Mouse (Mus musculus) B cell, adult 2 months (primary cell): ENCODE data around the gene Ttc7b.

Source experiments
- DNase-seq, 2 experiments: peaks; one replicate each; pipeline ENCODE4 v3.0.0; 2022

The Ttc7b gene

DNA sequence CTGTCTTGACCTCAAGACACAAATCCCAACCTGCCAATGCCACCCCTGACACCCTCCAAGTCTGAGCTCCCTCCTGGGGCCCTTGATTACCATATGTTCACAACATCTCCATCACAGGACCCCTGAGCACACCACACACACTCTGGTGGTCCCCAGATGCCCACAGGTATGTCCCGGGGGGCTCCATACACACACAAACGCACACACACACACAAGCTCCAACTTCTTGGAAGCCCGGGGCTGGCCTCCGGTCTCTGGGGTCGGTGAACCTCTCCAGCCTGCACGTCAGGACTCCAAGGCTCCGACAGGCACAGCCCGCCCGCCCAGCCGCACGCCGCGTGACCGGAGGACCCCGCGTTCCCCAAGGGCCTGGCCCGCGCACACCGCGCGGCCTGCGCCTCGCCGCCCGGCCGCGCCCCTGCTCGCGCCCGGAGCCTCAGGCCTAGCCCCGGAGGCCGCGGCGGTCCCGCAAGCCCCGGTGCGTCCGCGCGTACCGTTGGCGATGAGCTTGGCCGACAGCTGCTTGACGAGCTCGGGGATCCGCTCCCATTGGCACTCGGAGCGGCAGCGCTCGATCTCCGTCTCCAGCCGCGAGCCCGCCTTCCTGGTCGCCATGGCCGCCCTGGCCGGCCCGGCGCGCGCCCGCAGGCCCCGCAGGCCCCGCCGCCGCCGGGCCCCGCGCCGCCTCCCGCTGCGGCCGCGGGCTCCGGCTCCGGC lies 391 bp downstream of the Ttc7b start:
- DNase-seq, result peak; percentile 58 to 70

DNA sequence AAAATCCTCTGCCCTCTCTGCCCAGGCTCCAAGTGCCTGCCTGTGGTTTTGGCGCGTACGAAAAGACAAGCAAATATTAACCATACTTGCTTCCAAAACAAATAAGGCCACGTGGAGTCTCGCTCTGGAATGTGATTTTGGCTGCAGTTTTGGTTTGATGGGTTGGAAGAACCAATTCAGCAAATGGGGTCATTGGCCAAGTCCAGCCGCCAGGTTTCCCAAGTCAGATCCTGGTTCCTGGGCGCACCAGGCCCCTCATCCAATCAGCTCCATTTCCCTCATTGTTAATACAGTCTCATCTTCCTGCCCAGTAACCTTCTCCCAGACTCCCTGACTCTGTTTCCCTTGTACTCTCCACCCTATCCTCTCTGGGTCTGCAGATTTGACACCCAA lies 946 bp downstream of the Ttc7b start:
- no peak for DNase-seq

- DNase-seq, result no peak
Measured at GRCm38 (mm10) chr12:100517371-100517770, 3.3 kb downstream of the Ttc7b start.

- DNase-seq, result no peak
Measured at GRCm38 (mm10) chr12:100516161-100516838, 4.3 kb downstream of the Ttc7b start.

DNA sequence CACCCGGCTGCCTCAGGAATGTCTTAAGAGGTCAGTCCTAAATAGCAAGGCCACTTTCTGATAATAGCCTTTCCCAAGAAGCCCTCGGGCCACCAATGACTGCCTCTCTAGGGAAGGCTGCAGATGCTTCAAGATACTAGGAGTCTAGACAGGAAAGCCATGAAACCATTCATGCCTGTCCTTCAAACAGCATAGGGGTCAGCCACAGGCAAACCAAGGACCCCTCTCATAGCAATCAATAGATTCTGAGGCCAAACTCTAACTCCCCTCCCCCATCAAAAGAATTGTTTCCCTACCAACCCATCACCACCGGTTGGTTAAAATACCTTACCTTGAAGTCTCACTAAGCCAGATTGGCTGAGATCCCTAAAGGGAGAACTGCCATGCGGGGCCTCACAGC lies 5.1 kb downstream of the Ttc7b start:
- no peak for DNase-seq

GRCm38 (mm10) chr12:100514611-100515010 lies 6.0 kb downstream of the Ttc7b start:
- DNase-seq, result no peak

- no peak for DNase-seq
Measured at GRCm38 (mm10) chr12:100513131-100513530, 7.5 kb downstream of the Ttc7b start.

DNA sequence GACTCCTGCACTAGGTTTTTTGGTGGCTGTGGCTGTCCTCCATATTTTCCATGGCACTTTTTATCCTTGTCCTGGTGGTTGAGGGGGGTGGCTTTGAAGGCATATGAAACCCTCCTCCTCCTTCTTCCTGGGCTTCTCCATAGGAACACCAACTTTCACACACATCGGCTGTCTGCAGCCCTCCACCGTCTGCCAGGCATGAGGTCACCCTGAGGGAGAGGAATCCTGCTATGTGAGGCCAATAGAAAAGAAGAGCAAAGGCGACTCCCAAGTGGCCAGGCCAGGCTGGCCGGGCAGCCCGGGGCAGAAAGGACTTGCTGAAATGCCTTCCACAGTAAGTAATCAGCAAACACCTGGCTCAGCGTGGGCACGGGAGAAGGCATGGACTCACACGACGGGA lies 8.0 kb downstream of the Ttc7b start:
- DNase-seq, result no peak

DNA sequence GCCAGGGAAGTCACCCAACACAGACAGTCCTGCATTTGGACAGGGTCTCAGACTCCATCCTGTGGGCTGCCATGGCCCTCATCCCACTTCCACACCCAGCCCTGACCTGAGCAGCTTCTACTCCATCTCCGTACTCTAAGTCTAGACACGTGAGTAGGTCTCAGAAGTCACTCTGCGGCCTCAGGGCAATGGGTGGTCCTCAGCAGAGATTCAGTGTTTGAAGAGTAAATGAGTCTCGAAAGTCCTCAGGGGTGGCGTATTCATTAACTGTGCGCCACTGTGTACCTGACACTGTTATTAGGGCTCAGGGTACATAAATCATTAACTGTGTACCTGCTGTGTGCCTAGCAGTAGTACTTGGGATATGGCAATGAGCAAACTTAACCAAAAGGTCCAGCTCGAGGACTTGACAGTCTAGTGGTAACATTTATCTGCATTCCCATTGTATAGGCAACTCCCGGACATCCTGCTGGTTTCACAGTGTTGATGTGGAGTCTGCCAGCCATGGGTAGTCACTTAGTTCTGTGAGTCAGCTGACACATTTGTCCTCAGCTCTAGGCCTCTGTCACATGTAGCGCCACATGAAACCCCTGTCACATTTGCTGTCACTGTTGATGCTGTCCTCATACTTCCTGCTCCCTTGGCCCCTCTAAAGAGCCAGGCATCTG lies 10.9 kb downstream of the Ttc7b start:
- no peak for DNase-seq

- no peak for DNase-seq
Measured at GRCm38 (mm10) chr12:100508668-100509067, 12.0 kb downstream of the Ttc7b start.

DNA sequence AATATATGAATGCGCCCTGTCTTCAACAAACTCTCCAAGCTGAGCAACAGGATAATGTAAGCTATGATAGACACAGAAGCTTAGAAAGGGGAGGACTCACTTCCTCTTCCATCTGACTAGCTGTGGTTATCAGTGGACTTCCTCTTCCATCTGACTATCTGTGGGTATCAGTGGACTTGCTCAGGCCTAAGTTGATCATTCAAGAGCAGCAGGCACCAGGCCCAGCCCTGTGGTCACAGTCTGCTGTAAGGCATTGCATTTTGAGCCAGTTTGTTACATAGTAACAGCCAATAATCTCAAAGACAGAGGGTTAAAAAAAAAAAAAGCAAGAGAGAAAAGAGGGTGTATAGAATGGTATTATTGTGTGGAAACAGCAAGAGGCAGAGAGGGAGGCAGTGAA lies 15.1 kb downstream of the Ttc7b start:
- DNase-seq, result peak; percentile 28 to 38

DNA sequence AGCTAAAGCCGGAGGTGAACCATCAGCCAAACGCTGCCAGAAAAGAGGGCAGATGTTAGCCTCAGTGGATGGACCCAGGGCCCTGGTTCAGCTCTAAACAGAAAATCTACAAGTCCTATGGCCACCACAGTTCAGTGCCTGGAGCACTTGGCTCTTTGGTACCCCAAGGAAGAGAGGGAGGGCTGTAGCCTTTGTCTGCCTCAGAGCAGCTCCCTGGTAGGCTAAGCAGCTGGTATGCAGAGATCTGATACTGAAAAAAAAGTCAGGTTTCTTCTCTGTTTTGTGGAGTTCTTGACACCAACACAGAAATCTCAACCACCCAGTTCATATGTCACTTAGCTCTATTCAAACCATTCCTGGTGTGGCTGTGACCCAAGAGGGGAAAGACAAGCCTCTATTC lies 16.0 kb downstream of the Ttc7b start:
- no peak for DNase-seq

DNA sequence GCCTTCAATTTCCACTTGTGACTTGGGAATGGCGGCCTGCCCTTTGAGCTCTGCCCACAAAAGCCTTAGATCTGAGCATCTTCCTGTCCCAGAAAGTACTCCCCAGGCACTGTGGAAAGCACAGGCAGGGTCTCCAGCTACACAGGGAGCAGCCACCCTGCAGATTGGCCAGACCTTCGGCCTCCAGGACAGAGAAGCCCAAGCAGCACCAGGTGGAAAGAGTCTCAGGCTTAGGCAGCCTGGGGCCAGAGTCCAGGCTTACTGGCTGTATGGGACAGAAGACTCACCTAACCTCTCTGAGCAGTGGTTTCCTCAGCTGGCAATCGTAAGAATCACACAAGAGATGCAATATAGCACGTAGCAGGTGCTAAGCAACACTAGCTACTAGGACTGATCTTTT lies 17.0 kb downstream of the Ttc7b start:
- no peak for DNase-seq

- DNase-seq, result no peak
Measured at GRCm38 (mm10) chr12:100502544-100502943, 18.1 kb downstream of the Ttc7b start.

DNA sequence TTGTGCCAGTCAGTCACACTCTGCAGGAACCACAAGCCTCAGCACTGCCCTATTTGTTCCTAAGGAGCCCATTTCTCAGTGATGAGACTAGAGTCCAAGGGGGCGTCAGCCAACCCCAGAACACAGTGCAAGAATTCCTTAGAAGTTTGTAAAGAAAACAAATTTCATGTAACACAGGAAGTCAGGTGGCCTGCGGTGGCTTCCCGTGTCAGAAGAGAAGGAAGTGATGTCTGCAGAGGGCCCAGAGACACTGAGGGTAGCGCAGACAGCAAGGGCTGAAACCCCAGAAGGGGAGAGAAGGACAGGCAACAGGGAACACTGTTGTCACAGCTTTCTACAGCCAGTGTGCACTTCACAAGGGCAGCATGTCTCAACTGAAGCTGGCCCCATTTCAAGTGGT lies 19.4 kb downstream of the Ttc7b start:
- DNase-seq, result peak; percentile 41 to 54

GRCm38 (mm10) chr12:100499469-100499868 lies 21.2 kb downstream of the Ttc7b start:
- DNase-seq, result no peak

DNA sequence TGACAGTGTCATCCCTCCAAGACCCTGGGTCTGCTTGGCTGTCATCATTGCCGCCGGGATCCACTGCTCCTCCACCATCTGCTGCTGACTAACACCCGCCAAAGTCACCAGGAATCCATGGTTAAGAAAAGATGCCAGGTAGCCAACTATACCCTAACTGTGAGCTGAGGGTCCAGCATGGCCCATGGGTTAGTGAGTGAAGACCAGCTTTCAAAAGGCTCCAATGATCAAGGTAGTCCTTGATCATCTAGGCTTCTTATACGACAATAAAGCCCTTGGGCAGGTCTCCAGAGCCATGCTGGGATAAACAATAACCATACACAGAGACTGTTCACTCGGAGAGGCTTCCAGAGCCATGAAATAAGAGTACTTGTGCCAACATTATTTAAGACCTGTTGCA lies 22.6 kb downstream of the Ttc7b start:
- DNase-seq, result no peak

GRCm38 (mm10) chr12:100495083-100495482 lies 25.5 kb downstream of the Ttc7b start:
- no peak for DNase-seq

GRCm38 (mm10) chr12:100493211-100493610 lies 27.4 kb downstream of the Ttc7b start:
- DNase-seq, result no peak

DNA sequence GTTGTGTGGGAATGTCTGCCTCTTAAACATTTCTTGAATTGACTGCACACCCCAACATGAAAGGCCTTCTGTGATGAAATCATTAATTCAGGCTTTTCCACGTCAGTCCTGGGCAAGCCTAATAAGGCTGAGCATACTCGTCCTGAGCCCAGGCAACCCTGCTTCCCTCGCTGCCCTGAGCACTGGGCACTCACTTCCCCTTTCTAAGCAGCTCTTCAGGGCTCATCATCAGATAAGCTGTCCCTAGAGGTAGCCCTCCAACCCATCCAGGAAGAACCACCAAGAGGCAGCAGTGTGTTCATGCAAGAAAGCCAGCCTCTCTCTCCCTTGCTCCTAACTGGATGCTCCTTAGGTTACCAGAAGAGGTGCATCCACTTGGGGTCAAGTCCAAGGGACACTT lies 27.9 kb downstream of the Ttc7b start:
- no peak for DNase-seq

DNA sequence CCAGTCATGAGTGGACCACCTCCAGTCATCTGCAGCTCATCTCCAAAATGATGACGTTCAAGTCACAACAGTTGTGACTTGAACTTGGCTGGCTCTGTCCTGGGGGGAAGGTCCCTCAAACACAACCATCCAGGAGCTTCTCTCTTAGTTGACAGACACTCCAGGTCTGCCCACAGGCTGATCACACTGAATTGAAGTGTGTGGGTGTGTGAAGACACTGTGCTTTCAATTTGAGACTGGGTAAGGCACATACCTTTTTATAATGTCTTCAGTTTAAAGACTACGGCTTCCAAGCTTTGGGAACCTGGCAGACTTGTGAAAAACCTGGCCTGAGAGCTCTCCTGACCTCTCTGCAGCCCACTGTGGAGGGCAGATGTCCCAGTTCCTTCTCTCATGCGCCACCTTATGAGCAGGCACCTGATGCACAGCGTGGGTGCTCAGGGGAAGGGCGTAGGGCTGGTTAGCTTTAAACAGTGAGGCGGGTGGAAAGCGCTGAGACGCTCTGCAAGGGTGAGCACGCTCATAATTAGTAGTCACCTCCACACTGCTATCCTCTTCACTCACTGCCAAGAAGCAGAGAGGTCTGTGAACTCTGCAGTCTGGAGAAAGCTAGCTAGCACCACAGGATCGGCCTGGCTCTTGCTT lies 28.5 kb downstream of the Ttc7b start:
- DNase-seq, result no peak

DNA sequence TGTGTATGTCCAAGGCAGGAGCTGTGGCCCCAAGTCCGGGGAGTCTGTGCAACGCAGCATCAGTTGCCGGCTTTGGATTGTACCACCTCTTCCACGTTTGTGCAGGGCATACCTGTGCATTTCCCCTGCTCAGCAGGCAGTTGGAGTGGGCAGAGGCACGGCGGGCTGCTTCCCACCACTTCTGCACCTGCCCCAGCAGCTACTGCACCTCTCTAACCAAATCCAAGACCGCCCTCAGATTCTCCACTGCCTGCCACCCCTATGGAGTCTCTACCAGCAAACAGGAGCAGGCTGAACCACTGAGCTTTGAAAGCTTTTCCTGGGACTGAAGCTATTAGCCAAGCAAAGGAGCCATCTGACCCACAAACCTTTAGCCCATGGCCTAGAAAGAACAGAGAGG lies 30.8 kb downstream of the Ttc7b start:
- no peak for DNase-seq

- DNase-seq, result no peak
Measured at GRCm38 (mm10) chr12:100488368-100488767, 32.3 kb downstream of the Ttc7b start.

- DNase-seq, result peak in 1 of 2 experiments; percentile 10
Measured at GRCm38 (mm10) chr12:100486232-100486631, 34.4 kb downstream of the Ttc7b start.
